Mouse (Mus musculus): ENCODE measurements around the gene Nadk2.

Nadk2 gene

DNA sequence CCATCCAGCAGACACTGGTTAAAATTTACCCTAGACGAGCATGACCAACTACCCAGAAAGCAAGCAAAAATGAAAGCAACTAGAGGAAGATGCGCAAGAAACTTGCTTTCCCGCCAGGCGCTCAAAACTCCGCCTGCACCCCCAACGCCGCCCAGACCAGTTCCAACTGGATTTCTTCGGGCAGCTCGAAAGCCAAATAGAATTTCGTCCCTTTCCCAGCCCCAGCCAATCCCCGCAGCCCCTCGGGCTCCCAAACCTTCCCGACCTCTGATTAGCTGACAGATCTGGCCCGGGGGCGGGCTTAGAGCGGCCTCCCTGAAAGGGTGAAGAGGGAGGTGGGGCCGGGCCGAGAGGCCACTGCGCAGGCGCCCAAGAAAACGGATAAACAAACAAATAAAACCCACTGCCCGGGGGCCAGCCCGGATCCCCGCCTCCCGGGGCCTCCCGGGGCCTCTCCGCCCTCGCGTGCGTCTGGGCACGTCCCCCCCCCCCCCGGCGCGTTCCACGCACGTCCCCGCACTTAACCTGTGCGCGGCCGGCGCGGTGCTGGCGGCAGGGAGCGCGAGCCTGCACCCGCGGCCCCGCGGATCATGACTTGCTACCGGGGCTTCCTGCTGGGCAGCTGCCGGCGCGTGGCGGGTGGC, at the start of gene Nadk2:
Gene Nadk2, plus strand, starts transcription at position 349 of the 644 bp plus-strand sequence.
- peak; percentile 99 for DNase-seq

DNA sequence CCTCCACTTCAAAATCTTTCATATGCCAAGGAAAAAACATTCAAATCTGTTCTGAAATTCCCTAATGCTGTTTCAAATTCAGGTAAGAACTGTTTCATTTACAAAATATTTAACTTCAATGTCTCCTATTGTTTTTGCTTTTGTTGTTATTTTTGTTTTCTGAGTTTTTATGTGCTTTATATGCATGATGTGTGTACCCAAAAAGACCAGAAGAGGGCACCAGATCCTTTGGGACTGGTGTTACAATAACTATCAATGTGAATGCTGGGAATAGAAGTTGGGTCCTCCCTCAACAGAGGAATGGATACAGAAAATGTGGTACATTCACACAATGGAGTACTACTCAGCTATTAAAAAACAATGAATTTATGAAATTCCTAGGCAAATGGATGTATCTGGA, 15.4 kb upstream of the Nadk2 start:
- no peak for DNase-seq

GRCm38 (mm10) chr15:9059856-9060255, 11.2 kb upstream of the Nadk2 start:
- DNase-seq, result no peak

DNA sequence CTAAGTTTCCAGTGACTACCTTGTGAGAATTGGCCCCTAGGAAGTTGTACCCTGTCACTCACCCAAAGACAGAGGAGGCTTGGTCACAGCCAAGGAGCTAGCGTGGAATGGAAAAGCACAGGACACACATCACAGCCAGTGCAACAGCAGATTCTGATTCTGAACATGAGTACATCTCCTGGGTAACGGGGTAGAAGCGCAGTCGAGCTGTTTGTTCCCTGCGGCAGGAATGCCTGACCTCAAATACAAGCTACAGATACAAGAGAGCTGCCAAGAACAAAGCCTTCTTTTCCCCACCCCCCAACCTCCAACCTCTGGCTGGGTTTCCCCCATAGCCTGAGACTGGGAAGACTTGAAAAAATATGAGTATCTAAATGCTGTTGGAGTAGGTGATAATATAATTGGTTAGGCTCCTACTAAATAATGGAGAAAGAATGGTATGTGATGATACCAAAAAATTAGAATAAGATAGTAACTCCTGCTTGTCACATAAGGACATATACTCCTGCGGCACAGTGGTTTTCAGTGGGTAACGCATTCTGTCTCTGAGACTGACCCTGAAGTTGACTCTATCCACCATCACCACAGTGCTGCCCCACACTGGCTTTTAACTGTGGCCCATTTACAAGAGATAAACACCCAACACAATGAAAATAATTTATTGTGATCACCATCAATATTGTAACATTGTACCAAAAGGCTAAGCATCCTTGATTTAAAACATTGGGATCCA, 9.7 kb upstream of the Nadk2 start:
- no peak for DNase-seq

DNA sequence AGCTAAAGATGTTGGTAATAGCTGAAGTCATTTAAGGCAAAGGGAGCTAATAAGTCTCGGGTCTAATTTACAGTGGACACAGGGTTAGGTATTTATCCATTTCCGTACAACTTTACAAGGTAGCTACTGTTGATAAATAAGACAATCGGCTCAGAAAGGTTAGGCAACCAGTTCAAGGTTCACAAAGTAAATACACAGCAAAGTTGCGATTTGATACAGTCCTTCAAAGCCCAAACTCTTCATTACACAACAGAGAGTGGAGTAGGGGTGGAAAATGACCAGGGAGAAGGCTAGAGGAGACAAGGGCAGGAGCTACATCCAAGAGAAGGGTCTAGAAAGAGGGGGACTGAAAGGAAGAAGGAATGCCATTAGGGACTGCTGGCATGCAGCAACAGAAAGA, 2.2 kb upstream of the Nadk2 start:
- DNase-seq, result no peak

GRCm38 (mm10) chr15:9070353-9070752, 707 bp upstream of the Nadk2 start:
- DNase-seq, result no peak

- DNase-seq, result peak; percentile 66
These were observed 790 bp downstream of the Nadk2 start for GRCm38 (mm10) chr15:9071556-9072544.

DNA sequence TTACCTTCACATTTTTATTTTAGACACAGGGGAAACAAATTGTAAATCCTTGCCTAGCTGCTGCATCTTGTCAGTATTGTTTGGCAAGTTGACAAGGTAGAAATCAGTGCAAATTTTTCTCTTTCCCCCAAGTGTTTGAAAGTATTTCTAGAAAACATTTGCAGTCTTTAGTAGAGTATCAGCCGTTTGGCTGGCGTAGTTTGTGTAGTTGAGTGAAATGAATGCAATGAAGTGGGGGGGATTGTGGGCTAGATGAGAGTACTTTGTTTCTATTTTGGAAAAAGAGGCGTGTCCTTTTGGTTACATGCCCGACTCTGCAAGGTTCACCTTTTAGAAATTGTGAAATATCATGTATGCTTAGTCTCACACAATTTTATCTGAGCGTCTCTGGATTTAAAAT, 1.6 kb downstream of the Nadk2 start:
- DNase-seq, result no peak

- no peak for DNase-seq
These were observed 2.1 kb downstream of the Nadk2 start for GRCm38 (mm10) chr15:9073067-9073608.

DNA sequence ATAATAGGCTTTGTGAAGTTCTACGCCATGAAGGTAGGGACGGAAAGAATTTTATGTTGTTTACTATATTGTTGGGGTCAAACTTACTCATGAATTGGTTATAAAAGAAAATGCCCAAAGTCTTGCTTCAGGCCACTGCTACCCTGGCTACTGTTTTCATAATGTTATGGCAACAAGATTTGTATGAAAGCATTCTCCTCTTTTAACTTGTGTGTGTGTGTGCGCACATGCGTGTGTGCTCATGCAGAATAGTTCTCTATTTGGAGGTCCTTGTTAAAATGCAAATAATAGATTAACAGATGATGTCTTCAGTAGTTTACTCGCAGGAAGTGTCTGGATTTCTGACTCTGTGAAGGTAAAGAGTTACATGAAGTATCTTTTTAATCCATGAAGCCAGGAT, 2.6 kb downstream of the Nadk2 start:
- DNase-seq, result no peak

DNA sequence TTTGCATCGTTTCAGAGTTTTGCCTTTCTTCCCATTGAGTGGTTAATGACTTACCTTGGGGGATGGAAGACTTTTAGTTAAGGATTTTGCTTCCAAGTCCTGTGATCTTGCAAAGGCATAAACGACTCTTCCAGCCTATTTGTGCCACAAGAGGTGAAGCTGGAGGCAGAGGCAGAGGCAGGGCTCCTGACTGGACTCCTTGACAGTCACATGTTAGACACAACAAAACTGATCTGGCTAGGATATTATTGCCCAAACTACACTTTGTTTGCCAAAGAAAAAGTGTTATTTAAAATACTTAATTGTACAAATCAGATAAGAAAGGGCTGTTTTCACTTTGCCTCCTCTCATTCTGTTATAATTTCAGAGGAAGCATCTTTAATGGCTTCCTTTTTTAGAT, 3.1 kb downstream of the Nadk2 start:
- DNase-seq, result no peak

DNA sequence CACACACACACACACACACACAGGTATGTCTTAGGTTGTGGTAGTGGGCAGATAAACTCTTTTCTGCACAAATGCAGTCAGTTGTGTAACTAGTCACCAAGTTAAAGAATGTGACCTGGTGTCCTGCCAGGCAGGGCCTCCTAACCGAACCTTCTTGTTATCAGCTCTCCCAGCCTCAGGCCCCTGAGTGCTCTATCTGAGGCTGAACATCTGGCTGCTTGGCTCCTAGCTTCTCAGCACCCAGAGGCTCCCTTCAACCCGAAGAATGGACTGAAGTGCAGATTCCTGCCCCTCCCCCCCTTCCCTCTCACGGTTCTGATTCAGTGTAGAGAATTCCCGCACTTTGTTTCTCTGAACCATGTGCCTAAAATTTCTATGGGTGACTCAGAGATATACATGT, 3.6 kb downstream of the Nadk2 start:
- peak; percentile 38 for DNase-seq

DNA sequence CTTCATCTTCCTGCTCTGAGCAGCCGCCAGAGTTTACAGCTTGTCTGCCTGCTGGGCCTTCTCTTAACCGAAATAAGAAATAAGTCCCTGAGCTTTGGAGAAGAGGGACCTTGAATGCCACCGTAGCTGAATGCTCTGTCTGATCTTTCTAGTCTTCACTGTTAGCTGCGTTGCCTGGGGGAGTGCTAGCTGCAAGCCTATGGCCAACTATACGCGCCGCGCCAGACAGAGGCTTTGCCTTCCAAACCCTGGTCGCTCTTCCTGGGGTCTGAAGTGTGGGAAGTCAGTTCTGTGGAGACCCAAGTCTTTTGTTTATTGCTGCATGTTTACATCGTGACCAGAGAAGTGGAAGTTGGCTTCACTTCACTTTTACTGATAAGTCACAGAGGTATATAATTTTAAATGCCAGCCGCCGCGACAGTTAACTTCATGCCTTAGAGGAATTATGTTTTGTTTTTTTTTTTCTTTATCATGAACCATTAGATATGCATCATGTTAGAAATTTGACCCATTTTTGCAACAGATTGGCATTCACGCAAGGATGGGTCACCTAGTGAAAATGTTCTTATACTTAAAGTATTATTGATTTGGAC, 4.6 kb downstream of the Nadk2 start:
- no peak for DNase-seq

- DNase-seq, result no peak
These were observed 7.6 kb downstream of the Nadk2 start for GRCm38 (mm10) chr15:9078481-9079300.

DNA sequence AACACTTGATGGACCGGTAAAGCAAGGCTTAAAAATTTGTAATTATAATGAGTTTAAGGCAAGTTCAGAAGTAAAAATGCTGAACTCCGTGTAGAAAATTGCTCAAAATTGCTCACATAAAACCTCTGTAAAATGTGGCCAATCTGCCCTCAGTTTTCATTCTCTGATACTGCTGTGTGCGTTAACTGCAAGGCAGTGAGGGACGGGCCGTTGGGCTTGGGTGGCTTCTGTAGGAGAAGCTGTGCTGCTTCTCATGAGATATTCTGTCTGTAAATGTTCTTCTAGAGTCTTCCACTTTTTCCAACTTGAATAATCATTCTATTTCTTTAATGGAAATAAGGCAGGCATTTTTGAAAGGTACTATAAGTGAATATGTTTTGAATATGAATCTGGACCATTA, 8.6 kb downstream of the Nadk2 start:
- DNase-seq, result no peak

DNA sequence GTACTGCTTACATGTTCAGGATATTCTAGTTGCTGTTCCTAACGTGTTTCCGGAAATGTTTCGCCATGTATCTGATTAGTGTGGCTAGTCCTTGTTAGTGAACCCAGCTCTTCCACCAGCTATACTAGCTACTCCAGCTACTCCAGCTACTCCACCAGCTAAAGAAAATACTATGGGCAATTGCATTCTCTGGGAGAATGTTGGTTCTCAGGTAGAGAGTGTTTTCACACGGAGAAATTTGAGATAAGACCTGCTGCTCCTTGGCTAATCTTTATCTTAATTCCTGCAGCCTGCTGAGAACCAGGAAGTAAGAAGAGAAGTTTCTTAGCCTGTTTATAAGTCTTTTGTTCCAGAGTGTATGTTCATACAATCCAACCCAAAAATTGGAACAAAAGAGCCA, 9.1 kb downstream of the Nadk2 start:
- DNase-seq, result no peak

GRCm38 (mm10) chr15:9081294-9081693, 10.2 kb downstream of the Nadk2 start:
- no peak for DNase-seq

DNA sequence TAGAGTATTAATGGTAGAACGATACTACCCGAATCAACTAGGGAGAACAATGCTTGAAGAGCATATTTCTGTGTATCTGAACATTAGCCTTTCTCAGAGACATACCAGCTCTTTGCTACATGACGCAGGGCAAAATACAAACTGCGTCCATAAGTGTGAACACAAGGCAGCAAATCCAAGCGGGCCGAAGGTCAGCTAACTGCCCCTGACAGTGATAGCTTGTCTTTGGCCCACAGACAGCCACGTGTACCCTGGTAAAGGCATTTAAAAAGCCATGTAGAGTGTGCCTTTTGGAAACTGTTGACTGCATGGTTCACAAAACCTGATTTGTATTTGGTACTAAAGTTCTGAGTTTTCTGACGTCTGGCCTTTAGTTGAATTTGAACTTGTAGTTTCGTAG, 11.7 kb downstream of the Nadk2 start:
- no peak for DNase-seq

DNA sequence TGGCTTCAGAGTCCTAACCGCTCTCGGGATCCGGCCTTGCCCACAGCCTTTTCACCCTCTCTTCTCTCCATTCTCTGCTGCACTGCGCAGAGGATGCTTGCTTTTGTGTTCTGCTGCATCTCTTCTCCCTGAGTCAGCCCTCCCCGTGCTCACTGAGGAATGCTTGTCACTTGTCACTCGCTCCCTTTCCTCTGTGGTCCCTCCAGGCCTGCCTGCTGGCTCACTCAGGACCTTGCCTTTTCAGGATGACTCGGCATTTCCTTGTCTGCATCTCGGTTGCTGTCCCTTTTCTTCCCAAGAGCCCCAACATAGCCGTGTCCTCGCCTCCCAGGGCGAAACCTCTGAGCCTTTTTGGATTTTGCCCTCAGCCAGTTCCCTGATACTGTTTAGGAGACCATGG, 15.8 kb downstream of the Nadk2 start:
- DNase-seq, result no peak

GRCm38 (mm10) chr15:9087421-9087820, 16.4 kb downstream of the Nadk2 start:
- DNase-seq, result no peak

DNA sequence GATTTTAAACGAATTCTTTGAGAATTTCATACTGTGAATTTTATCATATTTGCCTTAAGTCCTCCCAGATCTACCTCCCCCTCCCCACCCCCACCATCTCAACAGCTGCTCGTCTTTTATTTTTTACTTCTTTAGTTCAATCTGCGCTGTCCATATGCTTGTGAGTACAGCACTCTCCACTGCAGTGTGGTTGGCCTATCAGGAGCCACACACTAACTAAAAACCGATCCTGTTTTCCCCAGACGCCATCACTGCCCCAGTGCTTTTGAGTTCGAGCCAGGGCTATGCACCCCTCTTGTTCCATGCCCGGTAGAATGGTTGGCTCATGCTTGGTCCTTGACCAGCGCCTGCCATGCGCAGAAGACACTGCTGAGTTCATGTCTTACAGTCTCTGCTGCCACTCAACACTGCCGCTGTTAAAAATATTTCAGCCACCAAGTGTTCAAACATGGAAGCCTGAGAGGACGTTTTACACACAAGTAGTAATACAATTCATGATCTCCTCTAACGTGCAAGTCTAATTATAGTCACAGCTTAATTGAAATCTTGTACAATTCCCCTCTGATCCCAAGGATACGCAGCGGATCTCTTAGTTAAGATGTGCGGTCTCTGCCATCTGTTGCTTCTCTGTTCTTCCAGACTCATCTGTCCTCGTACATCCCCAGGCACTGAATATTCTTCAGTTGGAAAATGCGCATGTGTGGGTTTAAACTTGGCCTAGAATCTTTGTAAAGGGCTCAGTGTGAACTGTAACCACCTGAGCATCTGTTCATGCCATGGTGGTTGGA, 17.0 kb downstream of the Nadk2 start:
- no peak for DNase-seq

All from kidney, adult 18-20 months (tissue).